Mouse (Mus musculus) adrenal gland, adult 10 weeks (tissue): ENCODE results near the gene Olfr1048. TPM values are rescaled to one million over a fixed set of nuclear protein-coding genes. Genes with fewer than 3 reads are reported as not detected.

Experiments used
- polyA plus RNA-seq: library from polyadenylated mRNA; stranded (reverse); fragments of 350-450 nt; fragmentation: Illumina TruSeq; extraction: RNeasy Lipid Tissue Mini Kit (QIAGEN cat#74804); gene quantifications from one replicate; pipeline ENCODE4 v1.2.3, GENCODE M21; 2014; ENCODE audit warnings: low read depth, low replicate concordance

The Olfr1048 gene
- polyA plus RNA-seq, result not detected

GRCm38 (mm10) chr2:86240189-86240588 lies at the start of gene Olfr1048:
TSS of gene Olfr1048 (minus strand) at chr2:86240289.

GRCm38 (mm10) chr2:86278988-86279387 lies 38.9 kb upstream of the Olfr1048 start, which contains the start of gene Olfr1051:
TSS of gene Olfr1051 (minus strand) at chr2:86279088.

GRCm38 (mm10) chr2:86258228-86258627 lies 18.1 kb upstream of the Olfr1048 start, which contains the start of gene Olfr1049:
TSS of gene Olfr1049 (minus strand) at chr2:86258328.

GRCm38 (mm10) chr2:86231301-86231700 lies 8.8 kb downstream of the Olfr1048 start, which contains the start of gene Olfr1047:
TSS of gene Olfr1047 (minus strand) at chr2:86231401.

GRCm38 (mm10) chr2:86219214-86219613 lies 20.9 kb downstream of the Olfr1048 start, which contains the start of gene Olfr1046:
TSS of gene Olfr1046 (minus strand) at chr2:86219314.

GRCm38 (mm10) chr2:86202909-86203308 lies 37.2 kb downstream of the Olfr1048 start, which contains the start of gene Olfr1045:
TSS of gene Olfr1045 (minus strand) at chr2:86203009.

GRCm38 (mm10) chr2:86185583-86185982 lies 54.5 kb downstream of the Olfr1048 start, which contains the start of gene Olfr52:
TSS of gene Olfr52 (minus strand) at chr2:86185683.

Other genes with a start within 250 kb of the Olfr1048 start
- not detected for gene Olfr1031, start 250.0 kb downstream of the Olfr1048 start, polyA plus RNA-seq
- gene Olfr1032, start 234.7 kb downstream of the Olfr1048 start, polyA plus RNA-seq, result not detected
- gene Olfr1033, start 219.7 kb downstream of the Olfr1048 start, polyA plus RNA-seq, result 12.2 TPM
- gene Olfr1034, start 194.4 kb downstream of the Olfr1048 start, polyA plus RNA-seq, result 2.3 TPM
- gene Olfr1036, start 166.3 kb downstream of the Olfr1048 start, polyA plus RNA-seq, result not detected
- not detected for gene Olfr1037, start 152.9 kb downstream of the Olfr1048 start, polyA plus RNA-seq
- not detected for gene Olfr1039, start 104.4 kb downstream of the Olfr1048 start, polyA plus RNA-seq
- gene Olfr1040, start 93.6 kb downstream of the Olfr1048 start, polyA plus RNA-seq, result not detected
- not detected for gene Olfr1042, start 78.5 kb downstream of the Olfr1048 start, polyA plus RNA-seq
- not detected for gene Olfr1043, start 72.8 kb downstream of the Olfr1048 start, polyA plus RNA-seq
- gene Olfr1044, start 62.5 kb downstream of the Olfr1048 start, polyA plus RNA-seq, result not detected
- not detected for gene Olfr52, start 54.6 kb downstream of the Olfr1048 start, polyA plus RNA-seq
- not detected for gene Olfr1045, start 37.3 kb downstream of the Olfr1048 start, polyA plus RNA-seq
- not detected for gene Olfr1046, start 21.0 kb downstream of the Olfr1048 start, polyA plus RNA-seq
- gene Olfr1047, start 8.9 kb downstream of the Olfr1048 start, polyA plus RNA-seq, result not detected
- not detected for gene Olfr1049, start 18.0 kb upstream of the Olfr1048 start, polyA plus RNA-seq
- gene Olfr1051, start 38.8 kb upstream of the Olfr1048 start, polyA plus RNA-seq, result not detected
- gene Olfr1052, start 52.2 kb upstream of the Olfr1048 start, polyA plus RNA-seq, result not detected
- gene Olfr1053, start 75.0 kb upstream of the Olfr1048 start, polyA plus RNA-seq, result not detected
- gene Olfr1054, start 95.1 kb upstream of the Olfr1048 start, polyA plus RNA-seq, result not detected
- gene Olfr1055, start 110.0 kb upstream of the Olfr1048 start, polyA plus RNA-seq, result not detected
- gene Olfr1056, start 122.2 kb upstream of the Olfr1048 start, polyA plus RNA-seq, result not detected
- not detected for gene Olfr1057, start 138.1 kb upstream of the Olfr1048 start, polyA plus RNA-seq
- gene Olfr1058, start 148.3 kb upstream of the Olfr1048 start, polyA plus RNA-seq, result not detected
- not detected for gene Olfr1061, start 173.8 kb upstream of the Olfr1048 start, polyA plus RNA-seq
- not detected for gene Olfr1062, start 186.5 kb upstream of the Olfr1048 start, polyA plus RNA-seq
- gene Olfr1065, start 210.3 kb upstream of the Olfr1048 start, polyA plus RNA-seq, result not detected
- gene Olfr1066, start 216.0 kb upstream of the Olfr1048 start, polyA plus RNA-seq, result not detected
- not detected for gene Olfr228, start 247.1 kb upstream of the Olfr1048 start, polyA plus RNA-seq